Mouse (Mus musculus) layer of hippocampus, adult 6 months (tissue): Measurements from ENCODE around the gene Gm14139. TPM values are rescaled to one million over a fixed set of nuclear protein-coding genes. Genes with fewer than 3 reads are reported as not detected.

ENCODE experiments used
- long read RNA-seq, 2 experiments: library from polyadenylated mRNA; unstranded; transcript quantifications; one replicate each; pipeline ENCODE4 v2.0.0; 2019 to 2020
- polyA plus RNA-seq: library from polyadenylated mRNA; unstranded; fragments of <200 nt; fragmentation: Nextera tagmentation; gene quantifications from 2 replicates; pipeline ENCODE4 v1.2.3, GENCODE M21; 2021

Gene Gm14139
- not detected in 2 replicates for polyA plus RNA-seq
- long read RNA-seq, experiment 1 = 0 reads
- long read RNA-seq, experiment 2 = 0 reads

GRCm38 (mm10) chr2:150181570-150181999, at the start of gene Gm14139:
TSS of gene Gm14139 (plus strand) at chr2:150181755.

GRCm38 (mm10) chr2:150136435-150136897, 45.1 kb upstream of the Gm14139 start, which contains the start of gene Zfp120:
TSS of gene Zfp120 (minus strand) at chr2:150136708.

GRCm38 (mm10) chr2:150179579-150179978, 2.0 kb upstream of the Gm14139 start, which contains the start of gene Gm10770:
TSS of gene Gm10770 (minus strand) at chr2:150179679.

GRCm38 (mm10) chr2:150217600-150218362, 36.2 kb downstream of the Gm14139 start, which contains the start of gene Zfp937:
TSS of gene Zfp937 (plus strand) at chr2:150218073.

Other genes starting within 250 kb of the Gm14139 start
- 9.2 and 9.5 TPM in 2 replicates for gene Zfp120, start 45.0 kb upstream of the Gm14139 start, polyA plus RNA-seq
- not detected in 2 replicates for gene Gm10770, start 2.1 kb upstream of the Gm14139 start, polyA plus RNA-seq
- 4.0 and 4.6 TPM in 2 replicates for gene Zfp937, start 36.3 kb downstream of the Gm14139 start, polyA plus RNA-seq
- gene Gm21994, start 73.8 kb downstream of the Gm14139 start, polyA plus RNA-seq = 0.67 and 1.2 TPM in 2 replicates
- gene Gm14124, start 75.8 kb downstream of the Gm14139 start, polyA plus RNA-seq = not detected in 2 replicates
- gene Gm10130, start 141.9 kb downstream of the Gm14139 start, polyA plus RNA-seq = 0.98 TPM in 1 of 2 replicates, not detected in the other
- gene 3300002I08Rik, start 181.0 kb downstream of the Gm14139 start, polyA plus RNA-seq = 6.0 TPM in 2 replicates